Mouse (Mus musculus): ENCODE measurements around the gene Aff4.

GRCm38 (mm10) chr11:53301167-53301515 lies 49.5 kb upstream of the Aff4 start:
- TF ChIP-seq CTCF (IDR thresholded peaks at IDR 0.05; ENCODE audit: insufficient read depth, low read depth, low read length) (no peak), POLR2A (IDR thresholded peaks at IDR 0.05; ENCODE audit: insufficient read depth, low read depth, low read length) (no peak)

Measured in olfactory bulb, adult 2 months (tissue).